Mouse (Mus musculus) G1E (cell line): ENCODE data around the gene Ccdc163.

Experiments
- CTCF ChIP-seq: IDR thresholded peaks from 2 replicates; pipeline ENCODE4 v1.5.1; 2012; ENCODE audit warnings: low read depth, low read length, inconsistent platforms, mixed read lengths
- GATA1 ChIP-seq: IDR thresholded peaks from 2 replicates; pipeline ENCODE4 v1.6.1; 2012; ENCODE audit warnings: borderline replicate concordance, low read length, inconsistent platforms, mixed read lengths
- GATA2 ChIP-seq: IDR thresholded peaks from 2 replicates; pipeline ENCODE4 v1.6.1; 2012; ENCODE audit warnings: low read depth, low read length, inconsistent platforms, borderline replicate concordance
- POLR2AphosphoS5 ChIP-seq: IDR thresholded peaks from 2 replicates; pipeline ENCODE4 v1.6.1; 2012; ENCODE audit warnings: low read depth, low read length, inconsistent platforms; ENCODE audit not compliant: insufficient replicate concordance

DNA sequence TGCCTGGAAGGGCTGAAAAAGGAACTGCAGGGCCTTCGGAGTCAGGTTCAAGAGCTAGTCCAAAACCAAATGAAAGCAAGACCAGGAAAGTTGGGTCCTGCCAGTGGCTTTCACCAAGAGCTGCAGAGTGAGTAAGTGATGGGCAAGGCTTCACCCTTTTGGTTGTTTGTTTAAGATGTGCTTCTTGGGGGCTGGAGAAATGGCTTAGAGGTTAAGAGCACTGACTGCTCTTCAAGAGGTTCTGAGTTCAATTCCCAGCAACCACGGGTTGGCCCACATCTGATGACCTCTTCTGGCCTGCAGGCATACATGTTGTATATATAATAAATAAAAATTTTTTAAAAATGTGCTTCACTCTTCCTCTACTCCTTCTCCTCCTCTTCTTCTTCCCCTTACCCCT lies 1.8 kb downstream of the Ccdc163 start:
- TF ChIP-seq GATA1 = no peak
- TF ChIP-seq CTCF = no peak
- no peak for TF ChIP-seq GATA2
- TF ChIP-seq POLR2AphosphoS5 = no peak
